Mouse (Mus musculus) cerebellum, adult 2 months (tissue): ENCODE measurements around the gene Rnf182.

Source experiments
- CTCF ChIP-seq: fragments of 200-500 bp; IDR thresholded peaks from 2 replicates; pipeline ENCODE4 v1.5.1; 2011; ENCODE audit warnings: low read depth, mild to moderate bottlenecking, control low read depth, low read length, moderate library complexity, borderline replicate concordance; ENCODE audit not compliant: insufficient read depth
- POLR2A ChIP-seq: fragments of 200-500 bp; IDR thresholded peaks from 2 replicates; pipeline ENCODE4 v1.6.1; 2011; ENCODE audit warnings: low read length, control low read depth, borderline replicate concordance; ENCODE audit not compliant: insufficient read depth

DNA sequence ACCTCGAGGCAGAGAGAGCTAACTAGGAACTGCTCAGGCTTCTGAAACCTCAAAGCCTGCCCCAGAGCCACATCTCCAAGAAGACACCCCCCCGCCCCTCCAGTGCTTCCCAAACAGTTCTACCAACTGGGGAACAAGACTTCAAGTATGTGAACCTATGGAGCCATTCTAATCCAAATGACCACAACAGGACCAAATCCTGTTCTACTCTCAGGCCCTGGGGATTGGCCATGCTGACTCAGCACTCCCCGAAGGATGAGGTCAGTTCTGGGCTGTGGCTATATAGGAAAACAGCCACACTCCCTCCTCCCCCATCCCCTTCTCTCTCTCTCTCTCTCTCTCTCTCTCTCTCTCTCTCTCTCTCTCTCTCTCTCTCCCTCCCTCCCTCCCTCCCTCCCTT, 28.5 kb upstream of the Rnf182 start:
- no peak for TF ChIP-seq POLR2A
- no peak for TF ChIP-seq CTCF
